Mouse (Mus musculus): ENCODE results near the gene Olfr1193.
"Not testable (repeated sequence)": the region's sequence is repeated elsewhere in the genome, so short reads cannot be mapped to it uniquely, and the experiment has no call there.

Olfr1193 gene

GRCm38 (mm10) chr2:88675328-88675727 lies at the start of gene Olfr1193:
Gene Olfr1193 (plus strand): TSS chr2:88675628.
- not testable (repeated sequence) for DNase-seq (ENCODE audit: low spot score in 2 of 2)

GRCm38 (mm10) chr2:88640242-88640641 lies 35.2 kb upstream of the Olfr1193 start, which contains the start of gene Olfr1191-ps1:
Gene Olfr1191-ps1 (plus strand): TSS chr2:88640542.
- DNase-seq (ENCODE audit: low spot score in 2 of 2), result not testable (repeated sequence)

GRCm38 (mm10) chr2:88648209-88648608 lies 27.2 kb upstream of the Olfr1193 start, which contains the start of gene Olfr1192-ps1:
Gene Olfr1192-ps1 (plus strand): TSS chr2:88648509.
- no peak for DNase-seq (ENCODE audit: low spot score in 2 of 2)

GRCm38 (mm10) chr2:88689087-88689486 lies 13.7 kb downstream of the Olfr1193 start, which contains the start of gene Olfr1195:
Gene Olfr1195 (minus strand): TSS chr2:88689187.
- DNase-seq (ENCODE audit: low spot score in 2 of 2), result no peak

- no peak for DNase-seq (ENCODE audit: low spot score in 2 of 2)
Observed at GRCm38 (mm10) chr2:88704497-88704896, 29.1 kb downstream of the Olfr1193 start, which contains the start of gene Olfr1196. Gene Olfr1196 (minus strand): TSS chr2:88704597.
